Mouse (Mus musculus) kidney, embryonic 14.5 days (tissue): ENCODE measurements around the gene 9430015G10Rik. TPM values are rescaled to one million over a fixed set of nuclear protein-coding genes. Genes with fewer than 3 reads are reported as not detected.

Source experiments
- ATAC-seq: fragments of 200-750 bp; cut with Nextera tagmentation; 2 replicates; pipeline ENCODE4 v1.8.0; 2017; ENCODE audit warnings: moderate number of reproducible peaks, mild to moderate bottlenecking, moderate TSS enrichment, moderate library complexity; ENCODE audit not compliant: low FRiP score, low TSS enrichment
- H3K27ac ChIP-seq: fragments of 300-500 bp; sonication (generic); 2 replicates; pipeline ENCODE4 v1.5.1; 2014; ENCODE audit warnings: low read depth, mild to moderate bottlenecking, low read length, moderate library complexity, mixed read lengths
- H3K27me3 ChIP-seq: fragments of 300-500 bp; sonication (generic); 2 replicates; pipeline ENCODE4 v1.6.1; 2014; ENCODE audit warnings: mild to moderate bottlenecking, low read length; ENCODE audit not compliant: control insufficient read depth, insufficient read depth
- H3K36me3 ChIP-seq: fragments of 300-500 bp; sonication (generic); 2 replicates; pipeline ENCODE4 v1.6.1; 2014; ENCODE audit warnings: low read length, mixed read lengths; ENCODE audit not compliant: control insufficient read depth, insufficient read depth
- H3K4me1 ChIP-seq: fragments of 300-500 bp; sonication (generic); 2 replicates; pipeline ENCODE4 v1.6.1; 2014; ENCODE audit warnings: low read length, mixed read lengths; ENCODE audit not compliant: control insufficient read depth, insufficient read depth
- H3K4me2 ChIP-seq: fragments of 300-500 bp; sonication (generic); replicated peaks from 2 replicates; pipeline ENCODE4 v1.6.1; 2014; ENCODE audit warnings: low read depth, mild to moderate bottlenecking, low read length
- H3K4me3 ChIP-seq: fragments of 300-500 bp; sonication (generic); 2 replicates; pipeline ENCODE4 v1.5.1; 2014; ENCODE audit warnings: mild to moderate bottlenecking, low read length
- H3K9ac ChIP-seq: fragments of 300-500 bp; sonication (generic); 2 replicates; pipeline ENCODE4 v1.6.1; 2014; ENCODE audit warnings: low read depth, mild to moderate bottlenecking, low read length, moderate library complexity
- H3K9me3 ChIP-seq: fragments of 300-500 bp; sonication (generic); 2 replicates; pipeline ENCODE4 v1.6.1; 2016; ENCODE audit warnings: low read length; ENCODE audit not compliant: control insufficient read depth
- WGBS: fragments of 180-500 bp; shearing (Covaris S2); extraction: QIAGEN DNeasy Blood & Tissue Kit; methylation state at CpG from one replicate; pipeline ENCODE4 v1.1.7; 2014; 5-methylcytosine and 5-hydroxymethylcytosine counted together
- polyA plus RNA-seq: library from polyadenylated mRNA; unstranded; fragments of >200 nt; fragmentation: Nextera tagmentation; extraction: Ambion mirVana; gene quantifications from 2 replicates; pipeline ENCODE4 v1.2.1, GENCODE M21; 2014

Gene 9430015G10Rik
- 30.2 and 47.3 TPM in 2 replicates for polyA plus RNA-seq

DNA sequence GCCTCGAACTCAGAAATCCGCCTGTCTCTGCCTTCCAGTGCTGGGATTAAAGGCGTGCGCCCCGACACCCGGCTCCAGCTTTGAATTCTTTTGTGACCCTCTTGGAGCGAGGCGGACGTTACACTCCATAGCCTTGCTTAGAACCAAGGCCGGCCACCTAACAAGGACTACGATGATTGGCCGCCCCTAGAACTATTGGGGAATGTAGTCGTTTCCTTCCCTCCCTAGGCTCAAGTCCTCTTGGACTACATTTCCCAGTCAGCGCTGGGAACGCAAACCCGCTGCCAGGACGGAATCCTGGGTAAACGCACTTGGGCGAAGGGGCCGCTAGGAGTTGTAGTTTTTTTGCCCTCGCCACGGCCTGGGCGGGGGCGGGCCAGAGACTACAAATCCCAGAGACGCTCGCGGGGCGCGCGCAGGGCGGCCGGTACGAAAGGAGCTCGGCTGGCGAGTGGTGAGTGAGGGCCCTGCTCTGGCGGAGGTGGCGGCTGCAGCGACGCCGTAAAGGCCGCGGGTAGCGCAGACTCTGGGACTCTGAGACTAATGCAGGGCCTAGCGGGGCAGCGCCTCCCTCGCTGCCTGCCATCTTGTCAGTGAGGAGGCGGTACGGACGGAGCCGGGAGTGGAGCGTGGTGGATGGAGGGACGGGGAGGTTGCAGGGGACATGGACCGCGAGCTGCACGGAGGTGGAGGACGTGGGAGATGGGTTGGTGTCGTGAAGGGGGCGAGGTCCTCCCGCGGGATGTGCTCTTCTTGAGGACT lies at the start of gene 9430015G10Rik:
Gene 9430015G10Rik (plus strand): TSS at position 413 of the 762 bp plus-strand sequence.
- H3K4me2 ChIP-seq, result peak within 1 kb of the TSS; percentile 54
- H3K36me3 ChIP-seq, result peaks cover 2% of the 10 kb centered on the region; the same call in 1 of the 2 replicates
- peak within 1 kb of the TSS; percentile 82 for H3K4me3 ChIP-seq
- WGBS, result under 1% methylated on average over 60 of the region's 60 CpGs
- H3K9ac ChIP-seq, result peak within 1 kb of the TSS; percentile 83
- peaks cover 8% of the 10 kb centered on the region; the same call in 1 of the 2 replicates for H3K4me1 ChIP-seq
- no peaks in the 10 kb centered on the region for H3K27me3 ChIP-seq
- ATAC-seq, result peak; percentile 98
- peak within 1 kb of the TSS; percentile 84 for H3K27ac ChIP-seq
- H3K9me3 ChIP-seq, result no peaks in the 10 kb centered on the region

DNA sequence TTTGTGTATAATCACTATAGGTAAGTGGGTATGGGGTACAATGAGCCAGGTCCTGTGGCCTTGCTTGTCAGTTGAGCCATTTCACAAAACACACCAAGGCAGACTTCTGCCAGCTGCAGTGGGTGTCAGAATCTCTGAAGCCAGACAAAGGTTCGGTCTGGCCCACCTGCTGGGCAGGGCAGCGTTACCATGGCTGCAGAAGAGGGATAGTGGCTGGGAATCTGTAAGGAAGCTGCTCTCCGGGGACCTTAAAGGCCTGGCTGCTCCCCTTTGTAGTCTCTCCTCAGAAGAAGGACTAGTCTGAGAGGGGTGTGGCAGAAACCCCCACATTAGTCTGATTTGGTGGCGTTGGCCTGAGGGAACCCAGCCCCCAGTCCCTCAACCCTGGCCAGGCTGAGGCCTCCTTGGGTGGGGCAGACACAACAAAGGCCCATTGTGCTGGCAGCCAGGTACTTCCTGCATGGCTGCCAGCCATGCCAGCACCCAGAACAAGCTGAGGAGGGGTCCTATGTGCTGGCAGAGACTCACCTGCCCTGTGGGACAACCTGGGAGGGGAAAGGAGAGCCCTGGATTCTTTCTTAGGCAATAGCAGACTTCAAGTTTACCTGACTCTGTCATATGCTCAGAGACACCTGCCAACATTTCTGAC lies 45.8 kb upstream of the 9430015G10Rik start:
- Histone ChIP-seq H3K4me3 (no peak overlapping the region), H3K36me3 (no peaks in the 10 kb centered on the region), H3K27ac (peak overlapping the region; percentile 67), H3K4me2 (no peak overlapping the region), H3K27me3 (no peaks in the 10 kb centered on the region), H3K4me1 (0 out of 2 replicates have a peak, but pooled peaks cover 6% of the 10 kb centered on the region), H3K9ac (no peak overlapping the region), H3K9me3 (no peaks in the 10 kb centered on the region)
- ATAC-seq, result no peak
- 19% methylated on average over 4 of the region's 4 CpGs for WGBS

DNA sequence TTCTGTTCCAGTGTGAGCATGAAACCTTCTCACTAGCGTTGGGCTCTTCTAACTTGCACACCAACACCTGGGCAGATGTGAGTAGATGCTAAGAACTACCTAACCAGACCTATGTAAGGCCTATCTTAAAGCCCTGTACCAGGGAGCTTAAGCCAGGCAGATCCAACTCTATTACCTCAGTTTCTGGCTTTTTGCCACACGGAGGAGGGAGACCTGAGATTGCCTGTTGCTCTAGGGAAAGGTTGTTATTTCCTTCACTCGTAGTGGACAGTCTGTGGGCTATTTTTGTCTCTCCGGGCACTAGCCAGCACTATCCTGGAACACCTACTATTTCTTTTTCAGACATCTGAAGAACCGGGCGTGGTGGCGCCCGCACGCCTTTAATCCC lies 45.3 kb upstream of the 9430015G10Rik start:
- Histone ChIP-seq H3K4me3 (no peak overlapping the region), H3K4me1 (0 out of 2 replicates have a peak, but pooled peaks cover 6% of the 10 kb centered on the region), H3K4me2 (no peak overlapping the region), H3K9ac (no peak overlapping the region), H3K27me3 (no peaks in the 10 kb centered on the region), H3K27ac (peak overlapping the region; percentile 67), H3K9me3 (no peaks in the 10 kb centered on the region), H3K36me3 (no peaks in the 10 kb centered on the region)
- WGBS, result 79% methylated on average over 9 of the region's 9 CpGs
- no peak for ATAC-seq

DNA sequence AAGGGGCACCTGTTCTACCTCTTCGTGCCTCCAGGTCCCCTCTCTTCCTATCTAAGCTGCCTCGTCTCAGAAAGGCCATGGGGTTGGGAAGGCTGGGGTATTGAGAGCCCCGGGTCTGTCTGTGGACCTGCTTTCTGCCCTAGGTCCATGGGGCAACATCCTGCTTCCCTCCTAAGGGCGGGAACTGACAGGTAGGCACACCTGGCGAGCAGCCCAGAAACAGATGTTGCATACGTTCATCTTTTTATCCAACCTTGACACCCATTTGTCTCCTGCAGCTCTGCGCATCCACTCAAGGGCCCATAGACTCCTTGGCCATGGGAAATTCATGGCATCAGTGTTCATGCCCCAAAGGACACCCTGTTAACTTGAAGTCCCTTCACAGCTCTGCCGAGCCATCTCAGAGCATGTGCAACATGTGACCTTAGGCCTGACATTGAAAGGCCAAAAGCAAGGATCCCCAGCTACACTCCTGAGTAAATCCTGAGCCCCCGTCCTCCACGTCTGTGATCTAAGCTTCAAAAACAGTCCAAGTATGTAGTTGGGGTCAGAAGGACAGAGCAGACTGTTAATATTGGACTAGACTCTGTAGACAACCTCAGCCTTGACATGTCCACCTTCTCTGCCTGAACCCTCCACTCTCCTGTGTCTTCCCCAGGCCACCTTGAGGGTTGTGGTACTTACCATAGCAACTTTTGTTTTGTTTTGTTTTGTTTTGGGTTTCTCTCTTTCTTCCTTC lies 44.5 kb upstream of the 9430015G10Rik start:
- Histone ChIP-seq H3K9me3 (no peaks in the 10 kb centered on the region), H3K36me3 (no peaks in the 10 kb centered on the region), H3K9ac (no peak overlapping the region), H3K4me3 (no peak overlapping the region), H3K27me3 (no peaks in the 10 kb centered on the region), H3K4me1 (0 out of 2 replicates have a peak, but pooled peaks cover 6% of the 10 kb centered on the region), H3K27ac (no peak overlapping the region), H3K4me2 (no peak overlapping the region)
- no peak for ATAC-seq
- 83% methylated on average over 10 of the region's 10 CpGs for WGBS

DNA sequence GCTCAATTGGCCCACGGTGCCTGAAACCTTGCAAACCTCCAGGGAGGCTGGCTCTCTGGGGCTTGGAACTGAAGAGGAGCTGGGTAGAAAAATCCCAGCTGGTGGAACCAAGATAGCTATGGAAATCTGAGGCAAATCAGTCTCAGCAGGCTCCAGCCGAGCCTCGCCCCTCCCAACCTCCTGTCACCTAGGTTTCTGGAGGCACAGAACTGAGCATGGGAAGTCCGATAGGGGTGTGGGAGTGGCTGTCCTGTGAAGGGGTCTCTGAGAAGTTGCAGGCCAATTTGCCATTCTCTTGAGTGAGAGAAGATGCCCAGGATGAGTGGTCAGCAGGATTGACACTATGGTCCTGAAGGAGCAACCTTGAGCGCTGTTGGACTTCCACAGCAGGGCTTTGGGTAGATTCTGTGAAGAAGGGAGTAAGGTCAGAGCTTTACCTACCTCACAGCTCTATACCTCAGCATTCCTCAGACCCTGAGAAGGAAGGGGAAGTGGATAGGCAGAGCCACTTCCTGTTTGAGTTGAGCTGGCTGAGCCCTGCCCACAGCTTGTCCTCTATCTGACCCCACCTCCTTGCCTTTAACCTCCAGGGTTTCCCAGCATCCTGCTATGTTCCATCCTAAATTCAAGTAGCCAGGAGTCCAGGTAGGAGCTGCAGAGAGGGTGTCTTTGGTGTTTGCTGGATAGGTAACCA lies 42.4 kb upstream of the 9430015G10Rik start:
- ATAC-seq, result no peak
- Histone ChIP-seq H3K27me3 (no peaks in the 10 kb centered on the region), H3K4me2 (no peak overlapping the region), H3K9ac (no peak overlapping the region), H3K36me3 (no peaks in the 10 kb centered on the region), H3K4me1 (0 out of 2 replicates have a peak, but pooled peaks cover 11% of the 10 kb centered on the region), H3K9me3 (no peaks in the 10 kb centered on the region), H3K4me3 (no peak overlapping the region), H3K27ac (no peak overlapping the region)
- WGBS, result 70% methylated on average over 5 of the region's 5 CpGs

DNA sequence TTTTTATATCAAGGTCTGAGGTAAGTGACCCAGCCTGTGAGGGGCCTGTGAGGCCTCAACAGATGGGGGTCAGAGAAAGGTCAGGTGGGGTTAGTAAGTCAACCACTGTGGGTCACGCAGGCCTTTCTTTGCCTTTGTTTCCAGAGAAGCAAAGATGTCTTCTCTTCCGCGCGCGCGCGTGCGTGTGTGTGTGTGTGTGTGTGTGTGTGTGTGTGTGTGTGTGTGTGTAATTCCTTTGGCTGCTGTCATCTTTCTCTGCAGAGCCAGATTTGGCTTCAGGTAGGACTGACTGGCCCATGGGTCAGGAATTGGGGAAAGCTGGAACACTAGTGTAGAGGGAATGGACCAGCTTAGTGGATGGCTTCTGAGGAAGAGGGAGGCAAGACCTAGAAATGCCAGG lies 40.1 kb upstream of the 9430015G10Rik start:
- no peaks in the 10 kb centered on the region for H3K9me3 ChIP-seq
- H3K9ac ChIP-seq, result no peak overlapping the region
- no peak for ATAC-seq
- 92% methylated on average over 8 of the region's 8 CpGs for WGBS
- H3K4me1 ChIP-seq, result 0 out of 2 replicates have a peak, but pooled peaks cover 11% of the 10 kb centered on the region
- H3K36me3 ChIP-seq, result no peaks in the 10 kb centered on the region
- no peak overlapping the region for H3K4me2 ChIP-seq
- H3K4me3 ChIP-seq, result no peak overlapping the region
- H3K27me3 ChIP-seq, result no peaks in the 10 kb centered on the region
- H3K27ac ChIP-seq, result no peak overlapping the region

DNA sequence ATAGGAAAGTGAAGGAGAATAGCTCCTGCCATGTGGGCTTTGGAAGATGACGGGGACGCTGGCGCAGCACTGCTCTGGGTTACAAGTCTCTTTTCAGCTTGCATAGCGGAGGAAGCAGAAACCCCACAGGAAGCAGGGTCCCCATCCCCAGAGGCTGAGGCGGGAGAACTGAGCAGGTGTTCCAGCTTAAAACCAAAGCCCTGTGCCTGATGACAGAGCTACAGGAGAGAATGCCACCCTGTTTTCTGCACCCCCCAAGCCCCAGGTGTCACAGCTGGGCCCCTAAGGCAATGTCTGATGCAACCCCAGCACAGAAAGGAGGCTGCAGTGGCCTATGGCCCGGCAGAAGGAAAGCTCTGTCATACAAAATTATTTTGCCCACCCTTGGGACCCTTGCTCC lies 39.5 kb upstream of the 9430015G10Rik start:
- no peak overlapping the region for H3K27ac ChIP-seq
- H3K4me1 ChIP-seq, result 0 out of 2 replicates have a peak, but pooled peaks cover 11% of the 10 kb centered on the region
- H3K27me3 ChIP-seq, result no peaks in the 10 kb centered on the region
- H3K36me3 ChIP-seq, result no peaks in the 10 kb centered on the region
- 0 out of 2 replicates have a peak, but pooled peaks have one; percentile 44 for ATAC-seq
- no peak overlapping the region for H3K4me3 ChIP-seq
- no peaks in the 10 kb centered on the region for H3K9me3 ChIP-seq
- H3K9ac ChIP-seq, result no peak overlapping the region
- WGBS, result 53% methylated on average over 6 of the region's 6 CpGs
- H3K4me2 ChIP-seq, result no peak overlapping the region

DNA sequence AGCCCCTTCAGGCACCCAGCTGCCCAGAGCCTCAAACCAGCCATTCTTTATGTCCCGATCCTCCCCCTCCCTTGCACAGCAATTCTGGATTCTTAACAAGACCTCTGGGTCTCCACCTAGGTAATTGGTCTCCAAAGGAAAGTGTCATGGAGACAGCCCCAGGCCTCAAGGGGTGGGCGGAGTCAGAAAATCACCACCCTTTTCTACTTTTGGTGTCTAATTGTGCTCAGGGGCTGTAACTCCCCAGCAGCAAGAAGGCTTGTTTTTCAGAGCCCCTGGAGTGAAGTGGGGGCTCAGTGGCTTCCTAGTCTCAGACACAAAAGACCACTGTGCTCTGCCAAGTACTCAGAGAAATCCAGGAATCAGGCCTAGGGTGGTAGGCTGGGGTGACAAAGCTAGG lies 39.1 kb upstream of the 9430015G10Rik start:
- Histone ChIP-seq H3K27ac (no peak overlapping the region), H3K9ac (no peak overlapping the region), H3K27me3 (no peaks in the 10 kb centered on the region), H3K4me1 (0 out of 2 replicates have a peak, but pooled peaks cover 11% of the 10 kb centered on the region), H3K9me3 (no peaks in the 10 kb centered on the region), H3K4me3 (no peak overlapping the region), H3K36me3 (no peaks in the 10 kb centered on the region), H3K4me2 (no peak overlapping the region)
- 38% methylated on average over 2 of the region's 2 CpGs for WGBS
- ATAC-seq, result no peak
